Mouse (Mus musculus) heart, postnatal 10 days (tissue): ENCODE measurements around the gene Srrd. TPM values are rescaled to one million over a fixed set of nuclear protein-coding genes. Genes with fewer than 3 reads are reported as not detected.
A peak's percentile ranks its signal among the peaks of the same experiment; 100 is the strongest.
"Not testable (repeated sequence)": the region's sequence is repeated elsewhere in the genome, so short reads cannot be mapped to it uniquely, and the experiment has no call there.

ENCODE experiments used
- DNase-seq, 2 experiments: peaks; one replicate each; pipeline ENCODE4 v3.0.0; 2021
- intact Hi-C: fragments of 180-260 bp; cut with DNase I; formaldehyde crosslinking; loops from one replicate; pipeline ENCODE4 v1.15.1; 2025
- total RNA-seq, 2 experiments: library from RNA; stranded (reverse); gene quantifications; 2 replicates each; pipeline ENCODE4 v1.2.3; 2021

The Srrd gene
- total RNA-seq, 2 experiments from 2014 or later: 10.2 to 12.5 TPM

- DNase-seq: peak; percentile 24 to 30
Measured at GRCm38 (mm10) chr5:112320936-112321335, 21.9 kb downstream of the Srrd start.

GRCm38 (mm10) chr5:112320379-112320778 lies 22.5 kb downstream of the Srrd start:
- intact Hi-C loops: no loop called here
- no peak for DNase-seq

More at GRCm38 (mm10) chr5:112320936-112321335, 21.9 kb downstream of the Srrd start:
- intact Hi-C loops: no loop called here

GRCm38 (mm10) chr5:112319343-112319742 lies 23.5 kb downstream of the Srrd start:
- DNase-seq, intact Hi-C loops: not testable (repeated sequence)

DNA sequence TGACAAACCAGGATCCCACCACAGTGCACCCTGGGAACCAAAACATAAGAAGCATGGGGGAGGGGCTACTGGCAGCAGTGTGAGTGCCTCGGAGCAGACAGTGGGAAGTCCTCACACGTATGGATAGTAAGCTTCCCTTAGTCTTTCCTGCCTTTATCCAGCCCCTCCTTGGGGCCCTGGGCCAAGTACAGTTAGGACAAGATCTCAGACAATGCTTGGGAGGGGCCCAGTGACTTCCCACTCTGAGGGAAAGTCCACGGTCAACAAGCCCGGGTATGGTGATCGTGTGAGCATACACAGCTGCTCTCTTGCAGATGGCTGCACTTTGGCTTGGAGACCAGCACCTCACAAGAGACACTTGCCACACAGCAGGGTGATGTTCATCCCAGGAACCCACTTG lies 25.5 kb downstream of the Srrd start:
- DNase-seq: peak; percentile 57 to 61
- intact Hi-C loops: loop anchor here (2.0 kb wide), 1 partner anchor 17 kb away; no protein-coding TSS in a partner anchor

GRCm38 (mm10) chr5:112316468-112316867 lies 26.4 kb downstream of the Srrd start:
- DNase-seq: no peak
- intact Hi-C loops: loop anchor here (2.0 kb wide), 1 partner anchor 16 kb away; no protein-coding TSS in a partner anchor

- no peak for DNase-seq
- intact Hi-C loops: no loop called here
Measured at GRCm38 (mm10) chr5:112313222-112313885, 29.5 kb downstream of the Srrd start.

GRCm38 (mm10) chr5:112305842-112306241 lies 37.0 kb downstream of the Srrd start:
- no peak for DNase-seq
- intact Hi-C loops: no loop called here

DNA sequence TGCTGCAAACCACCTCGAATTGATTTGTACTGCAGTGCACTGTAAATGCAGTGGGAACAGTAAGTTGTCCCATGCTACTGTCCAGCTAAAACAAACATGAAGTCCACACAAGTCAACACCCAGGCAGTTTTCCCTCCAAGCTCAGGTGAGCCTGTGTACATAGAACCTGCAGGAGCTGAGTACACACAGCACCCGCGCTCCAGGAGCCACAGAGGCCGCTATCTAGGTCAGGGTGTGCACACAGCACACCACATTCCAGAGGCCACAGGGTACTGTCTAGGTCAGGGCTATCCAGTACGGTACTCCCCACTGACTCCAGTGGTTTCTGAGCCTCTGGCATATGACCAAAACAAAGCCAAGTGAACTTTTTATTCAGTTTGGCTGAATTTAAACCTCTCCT lies 40.5 kb downstream of the Srrd start:
- intact Hi-C loops: no loop called here
- DNase-seq: no peak

GRCm38 (mm10) chr5:112301694-112302093 lies 41.1 kb downstream of the Srrd start:
- DNase-seq: no peak
- intact Hi-C loops: loop anchor here (2.0 kb wide), 1 partner anchor 15 kb away; no protein-coding TSS in a partner anchor

DNA sequence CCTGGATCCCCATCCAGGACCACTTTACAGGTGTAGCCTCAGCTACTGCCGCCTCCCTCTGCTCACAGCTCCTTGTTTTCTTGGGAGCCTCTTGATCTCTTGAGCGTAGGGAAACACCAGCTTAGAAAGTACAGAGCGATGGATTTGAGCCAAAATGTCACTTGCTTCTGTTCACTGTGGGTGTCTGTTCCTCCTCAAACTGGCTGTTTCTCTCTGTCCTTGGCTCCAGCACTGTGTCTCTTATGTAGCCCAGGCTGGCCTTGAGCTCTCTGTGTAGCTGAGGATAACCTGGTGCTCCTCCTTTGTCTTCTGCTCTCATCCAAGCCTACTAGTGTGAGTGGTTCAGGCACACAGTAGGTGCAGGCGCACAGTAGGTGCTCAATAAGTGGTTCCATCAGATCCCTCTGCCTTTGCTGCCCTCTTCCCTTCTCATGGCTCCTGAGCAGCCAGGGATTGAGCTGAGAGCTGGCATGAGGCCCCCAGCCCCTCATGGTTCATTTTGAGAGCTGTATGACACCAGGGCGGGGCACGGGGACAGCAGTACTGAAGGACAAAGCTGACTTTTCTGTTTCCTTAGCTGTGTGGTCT lies 42.0 kb downstream of the Srrd start:
- intact Hi-C loops: loop anchor here (2.0 kb wide), 1 partner anchor 16 kb away; no protein-coding TSS in a partner anchor
- no peak for DNase-seq

DNA sequence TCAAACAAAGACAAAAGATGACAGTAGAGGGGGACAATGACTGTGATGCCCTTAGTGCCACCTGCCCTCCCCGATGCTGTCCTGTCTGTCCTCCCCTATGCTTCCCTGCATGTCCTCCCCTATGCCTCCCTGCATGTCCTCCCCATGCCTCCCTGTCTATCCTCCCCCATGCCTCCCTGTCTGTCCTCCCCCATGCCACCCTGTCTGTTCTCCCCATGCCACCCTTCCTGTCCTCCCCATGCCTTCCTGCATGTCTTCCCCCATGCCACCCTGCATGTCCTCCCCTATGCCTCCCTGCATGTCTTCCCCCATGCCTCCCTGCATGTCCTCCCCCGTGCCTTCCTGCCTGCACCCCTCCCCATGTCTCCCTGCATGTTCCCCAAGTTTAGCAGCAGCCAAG lies 42.7 kb downstream of the Srrd start:
- intact Hi-C loops: loop anchor here (2.0 kb wide), 1 partner anchor 17 kb away; no protein-coding TSS in a partner anchor

GRCm38 (mm10) chr5:112299399-112299798 lies 43.4 kb downstream of the Srrd start:
- intact Hi-C loops: loop anchor here (2.0 kb wide), 1 partner anchor 23 kb away; the partner anchor contains the start of gene Tpst2
- DNase-seq: no peak

More for the DNA sequence above, 42.7 kb downstream of the Srrd start:
- DNase-seq: no peak

GRCm38 (mm10) chr5:112298226-112298988 lies 44.4 kb downstream of the Srrd start:
- intact Hi-C loops: loop anchor here (2.0 kb wide), 1 partner anchor 22 kb away; the partner anchor contains the start of gene Tpst2
- DNase-seq: peak; percentile 57 to 62

- intact Hi-C loops: no loop called here
- no peak for DNase-seq
Measured at GRCm38 (mm10) chr5:112297257-112297656, 45.6 kb downstream of the Srrd start.

DNA sequence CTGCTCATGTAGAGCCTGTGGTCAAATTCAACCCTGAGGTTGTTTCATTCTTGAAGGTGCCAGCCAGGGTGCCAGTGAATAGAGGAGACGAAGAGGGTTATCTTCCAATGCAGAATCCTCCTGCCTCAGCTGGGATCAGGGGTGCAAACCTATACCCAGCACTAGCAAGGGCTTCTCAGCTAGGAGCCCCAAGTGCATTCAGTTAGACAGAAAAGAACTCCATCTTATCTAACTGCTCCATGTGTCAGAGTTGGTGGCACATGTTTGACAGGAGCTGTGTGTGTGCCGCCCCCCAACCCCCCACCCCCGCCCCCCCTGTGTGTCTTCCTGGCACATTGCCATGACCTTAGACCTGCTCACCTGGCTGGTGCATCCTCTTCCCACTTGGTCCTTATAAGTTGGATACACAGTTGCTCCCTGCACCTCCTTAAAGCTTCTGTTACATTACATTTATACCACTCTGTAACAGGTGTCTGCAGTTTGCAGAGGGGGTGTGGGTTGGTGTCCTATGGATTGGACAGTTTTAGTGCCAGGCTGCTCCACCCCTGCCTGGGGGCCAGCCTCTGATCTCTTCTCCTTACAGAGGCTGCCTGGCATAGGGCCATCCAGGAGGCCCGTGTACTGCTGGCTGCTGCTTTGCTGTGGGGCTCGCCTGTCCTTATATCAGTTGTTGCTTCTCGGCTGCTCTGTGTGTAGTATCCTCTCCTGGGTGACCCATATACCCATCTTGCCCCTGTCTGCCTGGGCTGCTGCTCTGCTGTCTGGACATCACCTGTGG lies 46.2 kb downstream of the Srrd start:
- intact Hi-C loops: no loop called here
- DNase-seq: peak in 1 of 2 experiments; percentile 42

GRCm38 (mm10) chr5:112295564-112295963 lies 47.3 kb downstream of the Srrd start:
- DNase-seq: no peak
- intact Hi-C loops: loop anchor here (2.0 kb wide), 1 partner anchor 55 kb away; no protein-coding TSS in a partner anchor

DNA sequence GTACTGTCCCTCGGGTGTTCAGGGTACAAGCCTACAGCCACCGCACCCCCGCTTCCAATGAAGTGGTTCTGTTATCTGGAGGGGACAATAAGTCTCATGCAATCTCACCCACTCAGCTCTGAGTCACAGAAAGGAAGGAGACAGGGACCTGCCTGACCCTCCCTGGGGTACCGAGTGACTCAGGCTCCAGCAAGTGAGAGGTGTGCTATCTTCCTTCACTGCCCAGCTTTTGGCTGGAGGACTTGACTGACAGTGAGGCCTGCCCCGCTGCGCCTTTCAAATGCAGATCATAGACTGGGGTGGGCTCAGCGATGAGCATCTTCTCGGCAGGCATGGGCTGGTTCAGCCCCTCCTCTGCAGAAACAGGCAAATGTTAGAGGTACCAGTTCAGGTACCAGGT lies 47.7 kb downstream of the Srrd start:
- no peak for DNase-seq
- intact Hi-C loops: loop anchor here (2.0 kb wide), 1 partner anchor 54 kb away; no protein-coding TSS in a partner anchor

- no peak for DNase-seq
- intact Hi-C loops: loop anchor here (2.0 kb wide), 1 partner anchor 54 kb away; no protein-coding TSS in a partner anchor
Measured at GRCm38 (mm10) chr5:112294696-112295095, 48.1 kb downstream of the Srrd start.

DNA sequence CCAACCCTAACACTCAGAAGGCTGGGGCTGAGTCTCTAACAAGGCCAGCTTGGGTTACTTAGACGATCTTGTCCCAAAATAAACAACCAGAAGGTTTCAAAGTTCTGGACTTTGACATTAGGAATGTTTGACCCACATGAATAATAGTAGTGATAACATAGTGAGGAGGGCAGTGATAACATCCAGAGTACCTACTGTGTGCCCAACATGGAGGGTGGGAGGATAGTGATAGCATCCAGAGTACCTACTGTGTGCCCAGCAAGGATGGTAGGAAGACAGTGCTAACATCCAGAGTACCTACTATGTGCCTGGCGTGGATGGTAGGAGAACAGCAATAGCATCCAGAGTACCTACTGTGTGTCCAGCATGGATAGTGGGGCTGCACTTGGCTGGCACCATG lies 49.0 kb downstream of the Srrd start:
- intact Hi-C loops: loop anchor here (2.0 kb wide), 1 partner anchor 53 kb away; no protein-coding TSS in a partner anchor
- no peak for DNase-seq

GRCm38 (mm10) chr5:112292343-112292980 lies 50.4 kb downstream of the Srrd start:
- DNase-seq: no peak
- intact Hi-C loops: no loop called here
